In the genomic region with DNA sequence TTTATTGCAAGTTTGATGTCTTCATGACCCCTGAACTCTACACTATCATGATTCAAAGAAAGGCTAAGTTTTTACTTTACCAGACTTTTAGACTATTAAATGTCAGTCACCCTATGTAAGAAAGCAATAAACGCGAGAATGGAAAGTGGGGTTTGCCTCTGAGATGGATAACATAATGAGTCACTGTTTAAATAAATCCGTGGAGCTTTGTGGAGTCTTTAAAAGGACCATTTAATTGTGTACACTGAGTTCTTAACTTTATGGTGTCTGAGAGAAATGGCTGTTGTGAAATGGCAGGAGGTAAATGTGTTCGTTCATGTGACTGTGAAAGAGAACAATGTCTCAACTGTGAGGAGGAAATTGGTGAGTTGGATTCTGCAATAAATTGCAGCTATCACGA, we compare ENCODE assay signal across 17 mouse cellular contexts.
DNase-seq lines count a peak whose midpoint lies in the region; ATAC-seq lines count a peak whose summit lies in the region.
"Had no signal": no experiment of that assay in that cellular context is flagged by ENCODE, and none has a peak within 500 bp of the region (broad histone marks: within the 10 kb centered on the region; RNA-seq: fewer than 3 reads in every experiment).

No protein-coding gene starts in this region.

- H3K27me3 ChIP-seq in intestine, embryonic 14.5 days (replicated peaks; ENCODE audit: control insufficient read depth, insufficient read depth, low read length) = no peaks in the 10 kb centered on the region
- H3K27me3 ChIP-seq in neural tube, embryonic 12.5 days (replicated peaks) = no peaks in the 10 kb centered on the region
- H3K27me3 ChIP-seq: embryonic facial prominence, embryonic 12.5 days had no signal

- 28% methylated on average over 5 of the region's 5 CpGs for WGBS in intestine, embryonic 14.5 days
- 5% methylated on average over 5 of the region's 5 CpGs for WGBS in neural tube, embryonic 12.5 days

- DNase-seq in embryo, embryonic 10 days (ENCODE audit: low spot score) = peak; percentile 8
- DNase-seq in embryo, embryonic 9.5 days (ENCODE audit: extremely low spot score) = no peak
- peak; percentile 11 for DNase-seq in brain, adult 2 months (ENCODE audit: low read depth, low spot score)
- DNase-seq in intestine, embryonic 14.5 days (ENCODE audit: low spot score) = no peak
- no peak for DNase-seq in cerebellum, postnatal 14 days
- DNase-seq in B cell, adult 2 months = no peak
- DNase-seq: cerebellum, postnatal 10 days; heart, adult 18-20 months; kidney, adult 8-10 months; kidney, postnatal 36 days; lung, adult 18-20 months; lung, postnatal 36 days; thymus, postnatal 4 days had no signal

- no peak overlapping the region for H3K4me3 ChIP-seq in intestine, embryonic 14.5 days (ENCODE audit: low read depth, low read length)
- no peak overlapping the region for H3K4me3 ChIP-seq in neural tube, embryonic 12.5 days
- H3K4me3 ChIP-seq: embryonic facial prominence, embryonic 12.5 days had no signal

- peak; percentile 88 for ATAC-seq in intestine, embryonic 14.5 days (replicated peaks; ENCODE audit: low FRiP score, low TSS enrichment, low read depth)
- ATAC-seq in neural tube, embryonic 12.5 days (ENCODE audit: low FRiP score, low read depth) = peak; percentile 73
- no peak for ATAC-seq in inflammation-experienced regulatory T-cells, adult 6 months

- no peak overlapping the region for H3K4me2 ChIP-seq in intestine, embryonic 14.5 days (ENCODE audit: low read length)
- H3K4me2 ChIP-seq in neural tube, embryonic 12.5 days (replicated peaks) = no peak overlapping the region
- H3K4me2 ChIP-seq: embryonic facial prominence, embryonic 12.5 days; midbrain, embryonic 11.5 days had no signal

- no peaks in the 10 kb centered on the region for H3K9me3 ChIP-seq in intestine, embryonic 14.5 days (ENCODE audit: control insufficient read depth, low read length)
- H3K9me3 ChIP-seq in neural tube, embryonic 12.5 days = no peaks in the 10 kb centered on the region
- H3K9me3 ChIP-seq: embryonic facial prominence, embryonic 12.5 days had no signal

- no peaks in the 10 kb centered on the region for H3K36me3 ChIP-seq in intestine, embryonic 14.5 days (ENCODE audit: control insufficient read depth, insufficient read depth, low read length)
- H3K36me3 ChIP-seq in neural tube, embryonic 12.5 days = no peaks in the 10 kb centered on the region
- H3K36me3 ChIP-seq: embryonic facial prominence, embryonic 12.5 days had no signal

- no peak overlapping the region for H3K9ac ChIP-seq in intestine, embryonic 14.5 days (ENCODE audit: low read length)
- H3K9ac ChIP-seq in neural tube, embryonic 12.5 days = no peak overlapping the region
- H3K9ac ChIP-seq: embryonic facial prominence, embryonic 12.5 days had no signal

- H3K4me1 ChIP-seq in intestine, embryonic 14.5 days (replicated peaks; ENCODE audit: control insufficient read depth, insufficient read depth, low read length) = no peaks in the 10 kb centered on the region
- no peaks in the 10 kb centered on the region for H3K4me1 ChIP-seq in neural tube, embryonic 12.5 days
- H3K4me1 ChIP-seq: embryonic facial prominence, embryonic 12.5 days had no signal

- no peak overlapping the region for H3K27ac ChIP-seq in intestine, embryonic 14.5 days (ENCODE audit: low read depth)
- H3K27ac ChIP-seq in neural tube, embryonic 12.5 days = no peak overlapping the region
- H3K27ac ChIP-seq: embryonic facial prominence, embryonic 12.5 days had no signal

Comparison
In these comparisons a context has a peak if more than half of its experiments do, and no peak if none do; other contexts are left out.
1. DNase-seq: peak in embryo, embryonic 10 days (single experiment) and brain, adult 2 months (single experiment); none in embryo, embryonic 9.5 days (single experiment), intestine, embryonic 14.5 days (single experiment), cerebellum, postnatal 14 days (0 of 2) and B cell, adult 2 months (0 of 2).